Mouse (Mus musculus): ENCODE measurements at regions not wholly inside any gene's neighbourhood (a gene's known extent, or its start where the extent isn't known, plus 50 kb on each side); places are given as distances from the start of the nearest gene placed in this dataset.

DNA sequence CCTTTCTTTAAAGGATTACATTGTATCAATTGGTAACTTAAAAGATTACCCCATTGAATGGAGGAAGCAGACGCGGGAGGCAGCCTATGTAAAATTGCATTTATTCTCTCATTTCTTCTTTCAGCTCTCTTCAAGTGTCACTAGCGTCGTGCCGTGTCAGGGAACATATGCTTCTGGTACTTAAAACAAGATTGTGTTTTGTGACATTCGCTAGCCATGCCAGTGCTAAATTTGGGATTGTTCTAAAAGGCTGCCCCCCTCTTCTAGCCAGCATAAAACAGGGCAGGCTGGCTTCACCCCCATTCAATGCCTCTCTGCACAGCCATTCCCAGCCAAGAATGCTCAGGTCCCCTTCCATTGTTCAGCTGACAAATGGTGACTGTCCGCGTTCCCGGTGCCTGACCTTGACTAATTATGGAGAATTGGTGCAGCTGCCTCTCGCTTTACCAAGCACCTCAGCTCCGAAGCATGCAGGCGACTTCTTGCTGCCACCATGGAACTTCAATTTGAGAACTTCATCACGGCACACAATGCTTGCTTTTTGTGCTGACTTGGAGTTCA, 316.8 kb upstream of the Adamts16 start:
- intact Hi-C loops (cut with DNase I), result no loop called here
- no peak for DNase-seq

DNA sequence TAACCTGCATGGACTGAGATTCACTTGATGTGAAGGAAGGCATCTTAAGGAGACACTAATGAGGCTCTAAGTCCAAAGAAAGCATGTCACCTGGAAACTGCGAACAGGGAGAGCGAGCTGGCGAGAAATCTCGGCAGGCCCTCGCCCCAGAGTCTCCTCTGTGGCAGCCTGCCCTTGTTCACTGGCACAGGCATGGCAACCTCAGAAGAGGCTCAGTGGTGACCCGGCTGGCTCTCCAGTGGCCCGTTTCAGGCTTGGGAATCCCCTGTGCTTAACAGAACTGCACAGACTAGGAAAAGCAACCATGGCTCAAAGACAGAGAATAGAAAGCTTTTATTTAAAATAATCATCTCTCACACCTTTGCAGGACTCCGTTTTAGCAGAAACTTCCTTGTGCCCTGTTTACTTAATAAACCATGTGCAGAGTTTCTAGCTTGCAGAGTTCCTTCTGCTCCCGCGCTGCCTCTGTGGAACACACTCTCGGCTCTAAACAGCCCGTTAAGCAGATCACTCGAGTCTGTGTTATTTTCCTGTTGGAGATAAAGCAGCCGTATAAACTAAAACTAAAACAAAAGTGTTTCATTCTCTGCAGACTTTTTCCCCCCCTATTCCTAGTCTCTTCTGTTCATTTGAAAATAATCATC, 316.2 kb upstream of the Adamts16 start:
- intact Hi-C loops (cut with DNase I), result no loop called here
- DNase-seq, result no peak

DNA sequence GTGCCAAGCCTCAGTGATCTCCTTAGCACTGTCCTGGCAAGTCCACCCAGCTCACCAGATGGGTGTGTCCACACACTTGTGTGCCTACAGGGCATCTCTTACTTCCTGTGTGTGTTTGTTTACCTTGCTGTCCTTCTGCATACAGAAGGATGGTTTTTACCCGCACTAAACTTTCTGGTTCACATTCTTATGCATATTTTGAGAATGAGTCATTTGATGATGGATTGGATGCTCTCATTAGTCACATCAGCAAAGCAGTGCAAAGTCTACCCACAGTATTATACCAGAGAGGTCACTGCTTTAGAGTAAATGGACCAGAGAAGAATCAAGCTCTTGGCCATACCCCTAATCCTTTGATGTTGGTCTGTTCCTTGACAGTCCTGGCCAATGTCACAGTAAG, 308.5 kb upstream of the Adamts16 start:
- no peak for DNase-seq
- intact Hi-C loops (cut with DNase I), result no loop called here

DNA sequence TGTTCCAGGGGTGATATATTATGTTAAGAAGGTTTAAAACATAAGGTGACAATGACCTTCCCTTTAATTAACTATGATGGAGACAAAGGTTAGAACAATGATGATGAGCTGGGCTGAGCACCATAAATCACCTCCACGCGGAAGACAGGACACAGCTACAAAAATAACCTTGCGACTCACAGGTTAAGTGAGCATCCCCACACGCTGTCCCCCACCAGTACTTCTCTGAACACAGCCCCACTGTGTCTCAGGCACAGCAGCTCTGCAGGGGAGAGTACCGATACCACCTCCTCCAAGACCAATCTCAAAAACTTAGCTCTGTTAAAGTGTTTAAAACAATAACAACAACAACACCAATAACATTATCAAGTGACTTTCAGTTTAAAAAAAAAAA, 307.7 kb upstream of the Adamts16 start:
- DNase-seq, result no peak
- intact Hi-C loops (cut with DNase I), result no loop called here

DNA sequence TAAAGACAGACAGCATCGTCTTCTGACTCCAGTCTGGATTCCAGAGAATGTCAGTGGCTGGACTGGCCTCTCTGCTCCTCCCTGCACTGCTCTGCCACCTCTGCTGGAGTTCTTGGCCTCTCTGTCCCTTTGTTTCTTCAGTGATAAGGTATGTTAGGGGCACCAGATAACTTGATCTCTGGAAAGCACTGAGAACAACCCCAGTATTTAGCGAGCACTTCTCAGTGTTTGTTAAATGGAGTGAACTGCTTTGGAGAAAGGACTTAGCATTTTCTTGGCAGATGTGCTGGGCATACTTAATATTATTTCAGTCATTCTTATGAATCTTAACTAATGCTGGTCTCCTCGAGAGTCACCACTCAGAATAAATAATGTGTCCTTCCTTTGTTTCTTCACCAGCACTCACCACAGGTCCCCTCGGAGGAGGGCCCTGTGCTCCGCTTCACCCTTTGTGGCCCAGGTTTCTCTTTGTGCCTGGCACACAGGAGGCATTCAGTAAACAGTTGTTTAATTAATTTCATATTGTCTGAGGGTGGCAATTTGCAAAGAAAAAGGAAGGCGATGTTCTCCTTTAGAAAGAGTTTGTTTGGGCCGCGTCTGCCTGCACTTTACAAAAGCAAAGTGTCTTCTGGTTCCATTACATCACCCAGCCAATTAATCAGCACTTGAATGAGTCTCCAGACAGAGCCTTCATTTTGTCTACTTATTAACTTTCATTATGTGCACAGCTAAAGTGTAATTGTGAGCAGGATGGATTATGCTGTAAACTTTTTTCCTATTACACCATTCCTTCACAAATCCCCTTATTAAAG, 307.1 kb upstream of the Adamts16 start:
- intact Hi-C loops (cut with DNase I), result no loop called here
- DNase-seq, result no peak

DNA sequence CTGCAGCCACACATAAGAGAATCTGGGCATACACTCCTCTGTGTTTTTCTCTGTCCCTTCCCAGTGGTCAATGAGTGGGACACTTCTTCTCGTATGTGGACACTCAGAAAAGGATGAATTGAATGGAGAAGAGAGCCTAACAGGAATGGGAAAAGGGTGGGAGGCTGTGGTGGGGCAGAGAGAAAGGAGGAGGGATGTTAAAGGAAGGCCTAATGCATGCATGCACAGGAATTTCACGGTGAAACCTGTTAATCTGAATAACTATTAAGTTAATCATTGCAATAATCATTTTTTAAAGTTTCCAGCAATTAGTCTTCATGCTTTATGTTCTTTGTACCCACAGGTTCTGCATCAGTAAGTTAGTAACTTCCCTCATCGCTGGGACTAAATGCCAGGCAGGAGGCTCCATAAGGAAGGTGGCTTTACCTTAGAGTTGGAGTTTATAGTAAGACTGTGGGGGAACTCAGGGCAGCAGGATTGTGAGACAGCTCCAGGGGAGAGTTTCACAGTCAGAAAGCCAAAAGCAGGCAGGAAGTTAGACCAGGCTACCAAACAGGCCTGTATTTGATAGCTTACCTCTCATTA, 305.3 kb upstream of the Adamts16 start:
- intact Hi-C loops (cut with DNase I), result no loop called here
- DNase-seq, result no peak

DNA sequence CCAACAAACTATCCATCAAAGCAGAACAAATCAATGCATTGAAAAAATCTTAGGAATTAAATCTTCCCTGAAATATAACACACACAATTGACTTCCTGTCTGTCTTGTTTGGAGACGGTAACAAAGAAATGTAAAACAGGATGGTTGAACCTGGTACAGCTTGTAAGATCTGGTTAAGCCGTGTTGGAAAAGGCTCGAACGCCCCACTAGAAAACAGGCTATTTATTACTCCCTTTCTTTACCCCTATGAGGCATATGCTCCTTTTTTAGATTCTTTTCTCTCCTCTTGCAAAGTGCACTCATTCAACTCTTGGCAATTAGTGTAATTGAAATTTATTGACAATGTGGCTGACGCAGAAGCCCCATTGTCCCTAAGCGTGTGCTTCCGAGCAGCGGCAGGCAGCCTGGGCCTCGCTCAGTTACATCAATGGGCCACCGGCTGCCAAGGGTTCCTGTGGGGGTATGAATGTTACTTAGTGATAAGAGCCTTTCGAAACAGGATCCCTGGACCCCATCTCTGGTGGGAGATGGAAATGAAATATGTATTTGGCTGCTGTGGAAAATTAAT, 297.2 kb upstream of the Adamts16 start:
- no peak for DNase-seq
- intact Hi-C loops (cut with DNase I), result no loop called here

DNA sequence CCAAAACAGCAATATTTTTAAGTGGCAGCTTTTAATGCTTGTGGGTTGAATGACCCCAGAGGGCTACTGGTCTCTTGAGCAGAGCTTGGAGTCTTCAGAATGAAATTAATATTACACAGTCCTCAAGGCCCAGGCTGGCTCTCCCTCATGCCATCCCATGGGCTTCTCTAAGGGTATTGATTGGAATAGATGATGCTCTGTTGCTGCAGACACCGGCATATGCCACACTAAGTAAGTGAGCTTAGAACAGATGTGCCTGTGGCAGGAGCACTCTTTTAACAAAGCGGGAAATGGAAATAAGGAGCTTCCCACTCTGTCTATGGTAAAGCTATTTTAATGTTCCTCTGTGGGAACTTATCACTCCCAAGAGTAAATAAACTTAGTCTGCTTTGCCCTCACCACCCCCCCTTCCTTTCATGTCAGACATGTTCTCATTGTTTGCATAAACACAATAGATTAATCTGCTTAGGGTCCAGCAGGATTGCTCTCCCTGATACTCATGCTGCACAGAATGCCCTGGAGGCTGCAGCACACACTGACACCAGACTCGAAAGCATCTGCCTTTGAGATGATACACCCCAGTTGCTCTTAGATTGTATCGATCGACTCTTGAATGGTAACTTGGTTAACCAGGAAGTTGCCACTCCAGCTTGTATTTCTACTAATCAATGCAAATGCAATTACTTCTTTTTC, 294.5 kb upstream of the Adamts16 start:
- intact Hi-C loops (cut with DNase I), result no loop called here
- DNase-seq, result no peak

DNA sequence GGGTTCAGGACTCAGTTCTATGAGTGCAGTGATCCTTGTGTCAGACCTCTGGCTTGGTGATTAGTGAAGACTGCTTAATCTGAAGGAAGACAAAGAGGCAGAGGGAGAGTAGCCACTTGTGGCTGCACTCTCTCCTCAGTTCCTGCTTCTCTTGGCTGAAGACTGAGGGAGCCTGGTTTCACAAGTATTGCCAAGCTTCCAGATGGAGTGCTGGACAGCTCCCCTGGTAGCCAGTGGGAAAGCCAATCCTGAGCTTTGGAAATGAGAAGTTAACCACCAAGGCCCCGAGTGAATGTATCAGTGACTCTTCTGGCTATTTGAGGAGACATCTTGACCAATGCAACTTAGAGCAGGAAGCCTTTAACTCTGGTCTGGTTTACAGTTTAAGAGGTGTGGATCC, 279.9 kb upstream of the Adamts16 start:
- intact Hi-C loops (cut with DNase I), result no loop called here
- DNase-seq, result no peak

DNA sequence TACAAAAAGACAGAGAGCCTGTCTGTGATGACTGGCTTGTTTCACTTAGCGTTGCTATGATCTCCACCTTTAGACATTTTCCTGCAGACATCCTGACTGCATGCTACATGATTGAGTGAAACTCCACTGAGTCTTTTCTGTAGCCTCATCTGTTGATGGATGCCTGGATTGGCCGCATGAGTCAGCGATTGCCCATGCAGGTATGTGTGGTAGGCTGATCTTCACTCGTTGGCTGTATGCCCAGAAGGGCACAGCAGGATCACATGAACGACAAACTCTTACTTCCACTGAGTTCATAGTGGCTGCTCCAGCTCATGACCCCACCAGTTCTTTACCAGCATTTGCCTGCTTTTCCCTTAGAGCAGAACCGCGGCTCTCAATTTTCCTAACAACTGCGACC, 266.6 kb upstream of the Adamts16 start:
- intact Hi-C loops (cut with DNase I), result loop anchor here (10.0 kb wide), 1 partner anchor 847 kb away; no protein-coding TSS in a partner anchor
- no peak for DNase-seq

DNA sequence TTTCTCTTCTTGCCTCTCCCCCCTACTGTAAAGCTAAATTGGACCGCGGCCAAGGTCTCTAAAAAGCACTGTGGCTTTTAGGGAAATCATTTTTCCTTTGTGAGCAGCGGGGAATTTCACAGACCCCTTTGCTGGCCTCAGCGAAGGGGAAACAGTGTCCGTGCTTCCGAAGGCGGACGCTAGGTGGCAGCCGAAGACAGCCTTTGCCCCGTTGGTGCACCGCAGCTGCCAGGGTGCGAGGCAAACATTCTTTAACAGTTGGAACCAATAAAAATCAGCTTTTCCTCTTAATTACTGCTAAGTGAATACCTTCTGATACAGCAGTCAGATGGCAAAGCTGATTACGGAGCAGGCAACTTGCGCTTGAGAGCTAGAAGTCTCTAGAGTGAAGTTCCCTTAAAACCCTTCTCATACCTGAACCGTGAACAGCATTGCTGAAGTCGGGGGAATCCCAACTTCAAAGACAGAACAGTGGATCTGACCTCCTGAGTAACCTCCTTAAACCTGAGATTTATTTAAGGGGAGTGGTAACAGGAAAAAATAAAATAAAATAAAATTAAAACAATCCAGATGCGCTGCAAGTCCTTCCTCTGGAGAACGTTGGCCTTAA, 263.7 kb upstream of the Adamts16 start:
- DNase-seq, result peak; percentile 44 to 65
- intact Hi-C loops (cut with DNase I), result loop anchor here (2.0 to 10.0 kb wide), 2 partner anchors 849 to 1927 kb away; no protein-coding TSS in a partner anchor

DNA sequence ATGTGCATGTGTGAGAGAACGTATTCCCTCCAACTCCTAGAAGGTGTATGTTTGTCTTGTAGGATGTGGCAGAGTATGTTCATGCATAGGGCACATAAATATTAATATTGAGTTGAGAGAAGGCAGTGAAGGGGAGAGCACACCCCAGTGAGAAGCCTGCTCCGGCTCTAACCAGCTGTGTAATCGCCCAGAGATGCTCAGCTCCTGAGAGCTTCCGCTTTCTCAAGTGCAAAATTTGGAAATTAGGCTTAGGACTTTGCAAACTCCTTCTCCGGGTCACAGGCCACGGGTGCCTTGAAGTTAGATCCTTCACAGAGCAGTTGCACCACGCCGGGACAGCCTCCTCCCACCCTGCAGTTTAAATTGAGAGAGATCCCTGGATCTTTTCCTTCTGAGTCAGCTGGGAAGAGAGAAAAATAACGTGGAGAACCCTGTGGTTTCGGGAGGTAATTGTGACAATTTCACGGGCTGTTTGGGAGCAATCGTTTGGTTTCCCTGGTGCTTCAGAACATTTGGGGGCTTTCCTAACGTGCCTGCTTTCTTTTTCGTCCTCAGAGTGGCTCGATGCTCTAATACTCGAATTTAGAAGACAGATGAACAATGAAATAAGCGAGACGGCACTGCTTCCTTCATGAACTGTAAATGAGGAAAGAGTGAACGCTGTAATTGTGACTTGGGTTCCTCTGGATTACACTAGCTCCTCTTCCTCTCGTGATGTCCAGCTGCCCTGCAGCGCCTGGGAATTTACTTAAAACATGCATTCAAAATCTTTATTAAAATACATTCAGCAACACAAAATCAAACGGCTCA, 263.0 kb upstream of the Adamts16 start:
- intact Hi-C loops (cut with DNase I), result loop anchor here (2.0 to 10.0 kb wide), 2 partner anchors 850 to 1928 kb away; no protein-coding TSS in a partner anchor
- no peak for DNase-seq

DNA sequence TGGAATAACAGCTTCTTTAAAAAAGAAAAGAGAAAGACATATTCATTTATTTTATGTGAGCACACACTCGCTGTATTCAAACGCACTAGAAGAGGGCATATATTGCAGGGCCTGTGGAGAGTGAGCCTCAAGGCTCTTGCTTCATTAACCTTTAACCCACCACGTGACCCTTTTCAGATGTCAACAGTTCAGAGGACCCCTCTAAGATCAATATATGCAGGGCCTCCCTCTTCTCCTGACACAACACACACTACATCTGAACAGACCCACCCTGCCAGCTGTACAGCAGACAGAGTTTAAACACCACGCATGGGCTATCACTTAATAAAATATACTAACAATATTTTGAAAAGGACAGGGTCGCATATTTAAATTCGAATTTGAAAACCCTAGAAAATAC, 242.7 kb upstream of the Adamts16 start:
- DNase-seq, result no peak

DNA sequence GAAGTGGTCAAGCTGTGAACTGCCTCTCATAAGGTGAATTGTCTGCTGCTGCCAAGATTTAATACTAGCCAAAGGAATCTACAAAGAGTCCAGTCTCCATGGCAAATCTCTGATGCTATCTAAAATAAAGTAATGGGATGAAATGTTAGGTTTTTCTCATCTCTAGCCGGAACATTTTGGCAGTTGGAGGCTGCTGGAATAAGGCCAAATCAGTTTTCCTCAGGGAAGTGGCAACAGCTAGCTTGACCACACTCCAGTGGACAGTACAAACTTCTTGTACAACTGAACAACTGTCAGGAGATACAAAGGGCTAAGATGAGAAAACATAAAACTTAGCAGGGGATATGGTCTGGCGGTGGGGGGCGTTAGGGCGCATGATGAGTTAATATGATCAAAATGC, 234.3 kb upstream of the Adamts16 start:
- intact Hi-C loops (cut with DNase I), result no loop called here

More for the DNA sequence above, 242.7 kb upstream of the Adamts16 start:
- intact Hi-C loops (cut with DNase I), result no loop called here

DNA sequence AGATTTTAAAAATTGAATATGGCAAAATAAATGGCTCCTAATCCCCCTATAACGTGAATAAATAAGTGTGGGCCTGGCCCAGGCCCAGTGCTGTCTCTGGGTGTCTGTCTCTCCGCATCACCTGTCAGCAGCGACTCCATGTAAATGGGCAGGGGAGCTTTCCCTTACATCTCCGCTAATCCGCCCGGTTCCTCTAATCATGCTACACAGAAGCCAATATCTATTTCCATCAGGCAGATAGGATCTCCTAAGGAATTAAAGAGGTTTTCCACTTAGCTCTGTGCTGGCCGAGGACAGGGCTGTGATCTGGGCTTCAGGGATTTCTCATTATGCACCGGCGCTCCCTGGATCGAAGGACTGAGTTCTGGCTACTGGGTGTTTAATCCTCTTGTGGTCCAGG, 232.4 kb upstream of the Adamts16 start:
- intact Hi-C loops (cut with DNase I), result no loop called here

More for the DNA sequence above, 234.3 kb upstream of the Adamts16 start:
- DNase-seq, result no peak

DNA sequence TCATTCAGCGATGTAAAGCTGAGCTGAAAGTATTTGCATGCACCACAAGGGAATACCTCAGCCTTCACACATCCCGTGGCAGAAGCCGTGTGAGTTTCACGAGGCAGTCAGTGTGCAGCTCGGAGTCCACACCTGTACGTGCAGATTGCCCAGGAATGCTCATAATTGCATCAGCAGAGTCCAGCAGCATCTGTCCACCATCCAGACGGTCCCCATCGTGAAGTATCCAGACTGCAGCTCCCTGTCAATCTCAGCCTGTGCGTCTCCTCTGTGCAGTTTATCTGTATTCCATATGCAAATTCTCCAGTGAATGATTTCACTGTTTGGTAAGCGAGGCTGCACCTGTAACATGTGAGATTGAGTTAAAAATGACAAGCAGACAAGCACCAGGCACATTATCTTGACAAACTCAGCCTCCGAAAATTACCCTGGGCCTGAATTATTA, 227.2 kb upstream of the Adamts16 start:
- intact Hi-C loops (cut with DNase I), result no loop called here
- no peak for DNase-seq

More for the DNA sequence above, 232.4 kb upstream of the Adamts16 start:
- no peak for DNase-seq

DNA sequence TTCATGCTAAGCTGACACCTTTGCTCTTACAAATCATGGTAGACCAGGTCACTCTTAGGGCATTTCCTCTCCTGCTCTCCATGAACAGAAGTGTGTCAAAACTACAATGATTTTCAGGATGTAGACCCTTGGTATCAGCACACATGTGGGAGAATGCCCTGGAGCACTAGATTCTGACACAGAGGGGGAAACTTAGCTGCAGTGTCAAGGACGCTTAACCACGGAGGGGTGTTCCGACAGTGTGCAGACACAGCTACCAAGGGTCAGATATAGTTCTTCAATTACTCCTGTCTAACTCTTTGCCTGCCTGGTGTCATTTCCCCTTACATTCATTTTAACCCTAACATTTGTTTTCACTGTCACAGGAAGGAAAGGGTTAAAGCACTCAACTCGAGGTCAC, 226.4 kb upstream of the Adamts16 start:
- DNase-seq, result no peak
- intact Hi-C loops (cut with DNase I), result no loop called here

DNA sequence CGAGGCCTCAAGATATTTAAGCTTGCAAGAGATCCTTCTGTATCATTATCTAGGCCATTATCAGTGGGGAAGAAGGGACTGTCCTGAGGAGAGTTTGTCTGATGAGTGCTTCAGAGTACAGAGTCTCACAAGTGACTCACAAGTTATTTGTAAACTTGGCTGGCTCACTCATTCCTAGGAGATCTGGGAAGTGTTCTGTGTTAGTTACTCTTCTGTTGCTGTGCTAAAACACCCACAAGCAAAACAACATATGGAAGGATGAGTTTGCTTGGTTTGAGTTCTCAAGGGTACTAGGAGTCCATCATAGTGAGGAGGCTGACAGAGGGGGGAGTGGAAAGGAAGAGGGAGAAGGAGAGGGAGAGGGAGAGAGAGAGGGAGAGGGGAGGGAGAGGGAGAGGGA, 224.0 kb upstream of the Adamts16 start:
- intact Hi-C loops (cut with DNase I), result no loop called here
- no peak for DNase-seq
